Mouse (Mus musculus) testis, postnatal 10 days (tissue): Measurements from ENCODE around the gene 1110008P14Rik.
A peak's percentile ranks its signal among the peaks of the same experiment; 100 is the strongest.
"Not testable (repeated sequence)": the region's sequence is repeated elsewhere in the genome, so short reads cannot be mapped to it uniquely, and the experiment has no call there.

Experiments used
- DNase-seq: peaks from one replicate; pipeline ENCODE4 v3.0.0; 2021; ENCODE audit warnings: low spot score

The 1110008P14Rik gene

GRCm38 (mm10) chr2:32362817-32363340 lies 18.9 kb downstream of the 1110008P14Rik start:
- peak; percentile 93 for DNase-seq

- DNase-seq: not testable (repeated sequence)
Measured at GRCm38 (mm10) chr2:32362274-32362673, 19.5 kb downstream of the 1110008P14Rik start.

- DNase-seq: peak; percentile 85
Measured at GRCm38 (mm10) chr2:32361437-32361836, 20.3 kb downstream of the 1110008P14Rik start.

DNA sequence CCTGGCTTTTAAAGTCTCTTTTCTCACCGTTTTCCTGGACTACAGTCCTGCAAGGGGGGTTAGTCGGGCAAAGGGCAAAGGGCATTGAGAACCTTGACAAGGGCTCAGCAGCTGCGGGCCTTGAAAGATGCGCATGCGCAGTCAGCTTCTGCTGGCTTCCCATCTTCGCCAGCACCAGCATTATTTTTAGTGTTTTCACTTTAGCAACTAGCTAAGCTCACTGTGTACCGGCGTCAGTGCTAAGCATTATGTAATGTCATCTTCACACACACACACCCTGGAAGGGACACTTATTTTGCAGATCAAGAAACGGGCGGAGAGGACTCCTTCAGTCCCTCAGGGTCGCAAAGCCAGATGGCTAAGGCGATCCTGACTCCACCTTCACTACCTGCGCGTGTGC lies 21.0 kb downstream of the 1110008P14Rik start:
- peak; percentile 81 for DNase-seq

GRCm38 (mm10) chr2:32358381-32358780 lies 23.4 kb downstream of the 1110008P14Rik start:
- no peak for DNase-seq

GRCm38 (mm10) chr2:32357710-32358109 lies 24.0 kb downstream of the 1110008P14Rik start:
- no peak for DNase-seq

GRCm38 (mm10) chr2:32356216-32356615 lies 25.5 kb downstream of the 1110008P14Rik start:
- DNase-seq: no peak

- DNase-seq: no peak
Measured at GRCm38 (mm10) chr2:32354336-32354895, 27.3 kb downstream of the 1110008P14Rik start.

DNA sequence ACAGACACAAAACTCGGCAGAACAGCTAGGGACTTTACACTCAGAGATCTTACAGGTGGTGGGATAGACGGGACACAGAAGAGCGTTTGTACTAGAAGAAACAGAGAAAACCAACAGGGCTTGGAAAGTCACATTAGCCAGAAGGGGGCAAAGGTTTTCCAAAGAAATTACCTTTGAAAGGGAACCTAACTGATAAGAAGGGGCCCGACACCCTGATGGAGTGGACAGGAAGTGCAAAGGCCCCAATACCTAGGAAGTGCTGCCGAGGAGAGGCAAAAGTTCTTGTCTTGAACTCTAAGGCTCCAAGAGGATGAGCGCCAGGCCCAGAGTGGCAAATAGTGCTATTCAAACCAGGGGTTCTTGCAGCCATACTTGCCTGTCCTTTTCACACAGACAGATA lies 27.9 kb downstream of the 1110008P14Rik start:
- no peak for DNase-seq

DNA sequence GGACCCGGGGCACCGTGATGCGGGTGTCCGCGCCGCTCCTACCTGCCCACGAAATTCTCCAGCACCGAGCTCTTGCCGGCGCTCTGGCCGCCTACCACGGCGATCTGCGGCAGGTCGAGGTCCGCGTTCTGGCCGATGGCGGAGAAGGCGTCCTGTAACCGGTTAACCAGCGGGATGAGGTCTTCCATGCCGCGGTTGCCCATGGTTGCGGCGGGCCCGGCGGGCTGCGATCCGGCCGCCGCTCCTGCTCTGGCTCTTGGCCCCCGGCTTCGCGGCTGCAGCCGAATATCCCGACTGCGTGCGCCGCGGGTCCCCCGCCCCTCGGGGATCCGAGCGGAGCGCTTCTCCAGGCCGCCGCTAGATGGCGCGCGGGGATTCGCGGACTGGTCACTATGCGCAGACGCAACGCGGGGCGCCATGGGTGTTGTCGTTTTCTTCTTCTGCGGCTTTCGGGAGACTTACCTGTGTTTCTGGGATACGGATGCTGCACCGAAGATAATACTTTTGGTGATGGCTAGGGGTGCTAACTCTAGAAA lies 28.7 kb downstream of the 1110008P14Rik start, which contains the start of gene Dnm1:
Gene Dnm1 (minus strand): TSS at position 332 of the 536 bp plus-strand sequence.
- peak; percentile 96 for DNase-seq

DNA sequence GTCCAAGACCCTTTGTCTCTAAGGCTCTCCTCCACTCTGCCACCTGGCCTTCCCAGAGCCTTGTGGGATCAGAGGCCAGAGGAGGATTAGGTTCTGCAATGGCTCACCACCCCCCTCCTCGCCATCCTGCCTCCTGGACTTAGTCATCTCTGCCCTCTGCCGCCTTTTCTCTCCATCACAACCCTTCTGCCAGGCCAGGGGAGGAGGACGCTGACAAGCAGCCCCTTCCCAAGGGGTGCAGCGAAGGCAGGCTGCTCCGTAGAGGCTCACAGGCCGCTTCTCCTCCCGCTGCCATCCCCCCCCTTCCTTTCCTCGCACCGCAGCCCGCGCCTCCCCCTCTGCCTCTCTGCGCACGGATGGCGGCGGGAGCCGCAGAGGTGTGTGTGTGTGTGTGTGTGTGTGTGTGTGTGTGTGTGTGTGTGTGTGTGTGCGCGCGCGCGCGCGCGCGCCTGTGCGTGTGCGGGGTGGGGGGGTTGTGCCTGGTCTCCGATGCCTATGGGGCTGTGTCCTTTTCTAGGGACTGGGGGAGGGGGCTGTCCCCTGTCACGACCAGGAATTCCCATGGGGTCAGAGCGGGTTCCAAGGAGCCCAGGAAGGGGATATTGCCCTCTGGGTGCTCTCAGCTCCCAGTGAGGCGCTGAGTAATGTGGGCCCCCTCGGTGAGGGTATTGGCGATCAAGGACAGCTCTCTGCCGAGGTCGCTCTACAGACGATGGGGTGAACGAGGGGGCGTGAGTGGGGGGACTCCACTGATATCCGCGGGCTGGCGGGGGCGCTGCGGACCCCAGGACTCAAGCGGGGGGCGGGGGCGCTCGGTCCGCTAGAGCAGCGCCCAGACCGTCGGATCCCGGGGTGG lies 29.4 kb downstream of the 1110008P14Rik start, which contains the start of gene Ciz1:
Gene Ciz1 (plus strand): TSS at position 177 of the 856 bp plus-strand sequence.
- DNase-seq: peak; percentile 62

DNA sequence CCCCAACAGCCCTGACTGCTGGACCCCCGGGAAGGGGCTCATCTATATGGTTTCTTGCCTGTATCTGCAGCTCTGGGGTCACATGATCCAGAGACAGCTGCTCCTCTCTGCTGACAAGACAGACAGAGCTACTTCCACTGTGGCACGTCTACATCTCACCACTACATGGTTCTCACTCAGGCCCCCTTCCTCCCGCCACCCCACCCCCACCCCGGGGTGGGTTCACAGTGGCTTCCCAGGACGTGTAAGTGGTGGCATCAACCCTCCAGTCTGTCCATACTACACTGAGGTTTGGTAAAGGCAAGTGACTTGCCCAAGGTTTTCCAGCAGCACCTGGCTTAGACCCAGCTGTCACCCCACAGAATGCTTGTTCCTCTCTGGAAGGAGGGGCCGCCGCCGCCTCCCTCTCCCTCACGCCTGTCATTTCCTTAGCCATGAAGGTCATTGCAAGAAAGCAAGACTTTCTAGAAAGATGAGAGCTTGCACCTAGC lies 30.2 kb downstream of the 1110008P14Rik start:
- no peak for DNase-seq

GRCm38 (mm10) chr2:32350471-32351051 lies 31.2 kb downstream of the 1110008P14Rik start:
- DNase-seq: no peak

DNA sequence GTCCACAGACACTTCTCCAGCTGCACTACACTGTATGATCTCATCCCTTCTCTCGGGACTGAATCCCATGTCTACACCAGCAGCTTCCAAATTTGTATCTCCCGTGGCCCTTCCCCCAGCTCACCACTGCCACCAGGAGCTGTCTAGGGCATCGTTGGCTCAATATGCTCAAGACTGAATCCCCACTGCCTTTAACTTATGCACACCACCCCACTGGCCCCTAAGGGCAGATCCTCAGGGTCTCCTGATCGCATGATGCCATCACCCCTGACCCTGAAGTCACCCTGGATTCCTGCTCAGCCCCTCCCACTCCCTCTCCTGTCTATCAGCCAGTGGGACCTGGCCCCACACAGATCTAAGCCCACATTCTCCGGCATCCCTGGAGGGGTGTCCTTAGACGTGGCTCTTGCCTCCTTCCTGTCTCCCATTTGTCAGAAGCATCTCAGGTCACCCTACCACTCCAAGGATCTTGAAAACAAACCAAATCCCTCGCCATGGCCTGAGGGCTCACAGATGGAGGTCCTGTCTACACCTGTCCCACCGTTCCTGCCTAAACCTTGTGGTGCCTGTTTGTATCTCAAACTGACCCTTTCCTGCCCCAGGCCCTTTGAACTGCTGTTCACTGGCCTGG lies 32.0 kb downstream of the 1110008P14Rik start:
- no peak for DNase-seq

GRCm38 (mm10) chr2:32348311-32348710 lies 33.4 kb downstream of the 1110008P14Rik start:
- DNase-seq: no peak

- DNase-seq: no peak
Measured at GRCm38 (mm10) chr2:32347019-32347418, 34.7 kb downstream of the 1110008P14Rik start.

DNA sequence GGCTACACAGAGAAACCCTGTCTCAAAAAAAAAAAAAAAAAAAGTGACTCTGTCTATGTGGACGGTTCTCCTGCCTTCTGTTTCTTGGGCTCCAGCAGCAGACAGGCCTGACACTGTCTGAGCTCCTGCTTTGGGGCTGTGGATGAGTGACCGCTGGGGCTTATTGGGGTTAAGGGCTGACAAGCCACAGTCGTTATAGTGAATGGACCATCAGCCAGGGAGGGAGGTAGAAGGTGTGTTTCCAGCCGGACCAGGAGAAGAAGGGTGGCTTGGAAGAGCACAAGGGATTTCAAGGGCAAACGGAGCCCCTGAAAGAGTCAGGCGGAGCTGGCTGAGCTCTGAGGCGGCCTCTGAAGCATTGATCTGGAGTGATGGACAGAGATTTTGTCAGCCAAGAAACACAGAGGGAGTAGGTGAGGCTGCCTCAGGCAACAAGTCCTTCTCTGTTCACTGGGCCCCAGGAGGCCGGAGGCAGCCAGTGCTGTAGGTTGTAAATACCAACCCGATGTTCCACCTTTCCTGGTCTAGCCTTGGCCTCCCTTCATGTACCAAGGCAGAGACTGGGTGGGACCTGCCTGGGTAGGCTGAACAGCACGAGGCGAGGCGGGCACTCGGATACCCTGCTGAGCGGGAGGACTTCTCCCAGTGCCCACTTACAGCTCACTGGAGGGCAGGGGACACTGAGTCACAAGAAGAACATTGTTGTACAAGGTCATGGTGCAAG lies 37.0 kb downstream of the 1110008P14Rik start:
- DNase-seq: no peak

- no peak for DNase-seq
Measured at GRCm38 (mm10) chr2:32344056-32344455, 37.7 kb downstream of the 1110008P14Rik start.

DNA sequence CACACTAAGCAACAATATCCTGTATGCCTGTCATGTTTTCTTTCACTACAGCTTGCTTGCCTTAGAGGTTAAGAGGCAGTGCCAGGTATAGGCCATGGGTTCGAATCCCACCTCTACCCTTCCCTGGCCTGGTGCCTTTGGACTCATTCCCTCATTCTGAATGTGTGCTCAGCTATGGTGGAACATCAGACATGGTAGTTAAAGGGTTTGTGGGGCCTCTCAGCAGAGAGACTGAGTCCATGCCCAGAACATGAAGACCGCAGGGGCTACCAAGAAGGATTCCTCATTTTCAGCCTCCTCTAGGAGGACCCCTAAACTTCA lies 38.4 kb downstream of the 1110008P14Rik start:
- no peak for DNase-seq

DNA sequence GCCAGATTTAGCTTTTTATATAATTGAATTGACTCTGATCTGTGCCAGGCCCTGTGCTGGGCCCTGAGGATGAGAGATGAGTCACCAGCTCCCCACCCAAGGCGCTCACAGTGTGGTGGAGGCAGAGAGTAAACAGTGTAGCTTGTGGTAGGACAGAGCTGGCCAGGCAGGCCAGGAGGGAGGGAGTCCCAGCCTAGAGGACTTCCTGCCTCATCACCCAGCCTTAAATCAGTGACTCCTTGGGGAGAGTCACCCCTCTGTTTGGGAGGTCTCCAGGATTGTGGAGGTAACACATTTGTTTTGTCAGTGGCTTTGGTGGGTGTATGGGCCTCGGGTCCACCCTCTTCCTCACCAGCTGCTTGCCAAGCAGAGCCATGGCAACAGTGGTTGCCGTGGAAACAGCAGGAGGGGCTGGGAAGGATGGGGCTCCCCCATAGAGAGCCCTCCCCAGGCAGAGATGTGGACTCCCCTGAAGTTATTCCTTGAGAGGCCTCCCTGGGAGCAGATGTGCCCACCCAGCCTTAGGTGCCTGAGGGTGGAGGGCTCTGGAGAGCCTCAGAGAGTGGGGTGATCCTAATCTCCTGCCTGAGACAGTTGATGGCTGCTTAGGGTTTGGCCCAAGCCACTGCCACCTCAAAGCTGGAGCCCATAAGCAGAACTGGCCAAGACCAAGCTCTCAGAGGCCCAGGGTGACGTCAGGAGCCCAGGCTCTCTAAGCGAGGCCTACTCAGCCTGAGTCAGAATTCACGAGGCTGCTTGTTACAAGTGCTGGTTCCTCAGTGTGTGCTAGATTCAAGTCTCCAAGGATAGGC lies 39.0 kb downstream of the 1110008P14Rik start:
- no peak for DNase-seq
